ENCODE assay signal across 1 mouse cellular context in genomic region chr17:27032869-27033268, GRCm38 (mm10).
TF ChIP-seq lines count a peak whose summit lies in the region.

No protein-coding gene starts in this region.

TF ChIP-seq in C2C12, 6 proteins besides CTCF, POLR2A, EP300 and RAD21:
- TF ChIP-seq MYOD1 (IDR thresholded peaks at IDR 0.05; ENCODE audit: control insufficient read depth, insufficient read length, low read depth) (no peak), MYOG (IDR thresholded peaks at IDR 0.05; ENCODE audit: control insufficient read depth, extremely low read depth, insufficient read length) (no peak), USF1 (IDR thresholded peaks at IDR 0.05; ENCODE audit: low read depth) (no peak), CEBPB (IDR thresholded peaks at IDR 0.05; ENCODE audit: low read depth) (no peak), FOSL1 (IDR thresholded peaks at IDR 0.05; ENCODE audit: insufficient read depth, low read length, poor library complexity, severe bottlenecking) (no peak), MAX (IDR thresholded peaks at IDR 0.05) (no peak)
